Mouse (Mus musculus): ENCODE data around the gene Spata25. TPM values are rescaled to one million over a fixed set of nuclear protein-coding genes. Genes with fewer than 3 reads are reported as not detected.
"Not testable (repeated sequence)": the region's sequence is repeated elsewhere in the genome, so short reads cannot be mapped to it uniquely, and the experiment has no call there.

Spata25 gene
- polyA plus RNA-seq, 1 experiment from 2014 or later: 0.29 TPM

GRCm38 (mm10) chr2:164804533-164805331, 23.6 kb downstream of the Spata25 start, which contains the start of the genes Acot8 and Zswim3:
Acot8 (minus strand) TSS chr2:164804882.
Zswim3 (plus strand) TSS chr2:164805098.
- Histone ChIP-seq H3K9ac (replicated peaks; ENCODE audit: low read length) (peak within 1 kb of the TSS; percentile 70), H3K27me3 (ENCODE audit: control insufficient read depth, insufficient read depth, low read length) (no peaks in the 10 kb centered on the region), H3K4me3 (replicated peaks; ENCODE audit: low read depth, low read length) (peak within 1 kb of the TSS; percentile 91), H3K9me3 (ENCODE audit: control insufficient read depth, low read length) (no peaks in the 10 kb centered on the region), H3K4me1 (ENCODE audit: control insufficient read depth, insufficient read depth, low read length) (peaks cover 10% of the 10 kb centered on the region), H3K4me2 (ENCODE audit: low read length) (peak within 1 kb of the TSS; percentile 78), H3K27ac (replicated peaks; ENCODE audit: low read depth, low read length) (peak within 1 kb of the TSS; percentile 82), H3K36me3 (ENCODE audit: control insufficient read depth, insufficient read depth, low read length) (peaks cover 17% of the 10 kb centered on the region)
- under 1% methylated on average over 47 of the region's 47 CpGs for WGBS
- ATAC-seq (ENCODE audit: low FRiP score, low TSS enrichment) (peak; percentile 97), DNase-seq (peak; percentile 99)

GRCm38 (mm10) chr2:164803921-164804313, 24.4 kb downstream of the Spata25 start:
- Histone ChIP-seq H3K4me1 (ENCODE audit: control insufficient read depth, insufficient read depth, low read length) (peaks cover 10% of the 10 kb centered on the region), H3K9ac (replicated peaks; ENCODE audit: low read length) (peak overlapping the region; percentile 61), H3K27ac (replicated peaks; ENCODE audit: low read depth, low read length) (peak overlapping the region; percentile 81; the same call in 1 of the 2 replicates), H3K9me3 (ENCODE audit: control insufficient read depth, low read length) (no peaks in the 10 kb centered on the region), H3K36me3 (ENCODE audit: control insufficient read depth, insufficient read depth, low read length) (peaks cover 20% of the 10 kb centered on the region), H3K4me2 (ENCODE audit: low read length) (peak overlapping the region; percentile 71), H3K27me3 (ENCODE audit: control insufficient read depth, insufficient read depth, low read length) (no peaks in the 10 kb centered on the region), H3K4me3 (replicated peaks; ENCODE audit: low read depth, low read length) (peak overlapping the region; percentile 91)
- DNase-seq: no peak
- 59% methylated on average over 1 of the region's 1 CpGs for WGBS
- ATAC-seq (ENCODE audit: low FRiP score, low TSS enrichment): no peak

GRCm38 (mm10) chr2:164803201-164803920, 25.0 kb downstream of the Spata25 start:
- DNase-seq: no peak
- peak overlapping the region; percentile 91; the same call in 1 of the 2 replicates for H3K4me3 ChIP-seq (replicated peaks; ENCODE audit: low read depth, low read length)
- peak overlapping the region; percentile 61 for H3K9ac ChIP-seq (replicated peaks; ENCODE audit: low read length)
- no peaks in the 10 kb centered on the region for H3K27me3 ChIP-seq (ENCODE audit: control insufficient read depth, insufficient read depth, low read length)
- 93% methylated on average over 16 of the region's 16 CpGs for WGBS
- peaks cover 10% of the 10 kb centered on the region for H3K4me1 ChIP-seq (ENCODE audit: control insufficient read depth, insufficient read depth, low read length)
- H3K27ac ChIP-seq (replicated peaks; ENCODE audit: low read depth, low read length): no peak overlapping the region
- H3K36me3 ChIP-seq (ENCODE audit: control insufficient read depth, insufficient read depth, low read length): peaks cover 18% of the 10 kb centered on the region
- no peak for ATAC-seq (ENCODE audit: low FRiP score, low TSS enrichment)
- H3K4me2 ChIP-seq (ENCODE audit: low read length): peak overlapping the region; percentile 71
- no peaks in the 10 kb centered on the region for H3K9me3 ChIP-seq (ENCODE audit: control insufficient read depth, low read length)

- Histone ChIP-seq H3K36me3 (ENCODE audit: control insufficient read depth, insufficient read depth, low read length) (peaks cover 35% of the 10 kb centered on the region), H3K4me1 (ENCODE audit: control insufficient read depth, insufficient read depth, low read length) (peaks cover 5% of the 10 kb centered on the region), H3K9me3 (ENCODE audit: control insufficient read depth, low read length) (no peaks in the 10 kb centered on the region), H3K27me3 (ENCODE audit: control insufficient read depth, insufficient read depth, low read length) (no peaks in the 10 kb centered on the region), H3K4me2 (ENCODE audit: low read length) (no peak overlapping the region), H3K4me3 (replicated peaks; ENCODE audit: low read depth, low read length) (no peak overlapping the region), H3K27ac (replicated peaks; ENCODE audit: low read depth, low read length) (no peak overlapping the region), H3K9ac (replicated peaks; ENCODE audit: low read length) (no peak overlapping the region)
- ATAC-seq (ENCODE audit: low FRiP score, low TSS enrichment) (no peak), DNase-seq (no peak)
- 95% methylated on average over 13 of the region's 13 CpGs for WGBS
Observed at GRCm38 (mm10) chr2:164800252-164801004, 27.9 kb downstream of the Spata25 start.

- not testable (repeated sequence) for H3K4me2 ChIP-seq (ENCODE audit: low read length); H3K9me3 ChIP-seq (ENCODE audit: control insufficient read depth, low read length); ATAC-seq (ENCODE audit: low FRiP score, low TSS enrichment); H3K27ac ChIP-seq (replicated peaks; ENCODE audit: low read depth, low read length); H3K4me3 ChIP-seq (replicated peaks; ENCODE audit: low read depth, low read length); H3K27me3 ChIP-seq (ENCODE audit: control insufficient read depth, insufficient read depth, low read length); H3K9ac ChIP-seq (replicated peaks; ENCODE audit: low read length); H3K4me1 ChIP-seq (ENCODE audit: control insufficient read depth, insufficient read depth, low read length)
- DNase-seq: peak; percentile 13
- peaks cover 42% of the 10 kb centered on the region for H3K36me3 ChIP-seq (ENCODE audit: control insufficient read depth, insufficient read depth, low read length)
- 85% methylated on average over 6 of the region's 6 CpGs for WGBS
Observed at GRCm38 (mm10) chr2:164798554-164798953, 29.8 kb downstream of the Spata25 start.

GRCm38 (mm10) chr2:164795868-164796267, 32.5 kb downstream of the Spata25 start:
- 85% methylated on average over 4 of the region's 4 CpGs for WGBS
- H3K36me3 ChIP-seq (ENCODE audit: control insufficient read depth, insufficient read depth, low read length): peaks cover 60% of the 10 kb centered on the region
- DNase-seq: no peak
- H3K4me3 ChIP-seq (replicated peaks; ENCODE audit: low read depth, low read length): no peak overlapping the region
- no peaks in the 10 kb centered on the region for H3K27me3 ChIP-seq (ENCODE audit: control insufficient read depth, insufficient read depth, low read length)
- H3K4me2 ChIP-seq (ENCODE audit: low read length): no peak overlapping the region
- H3K4me1 ChIP-seq (ENCODE audit: control insufficient read depth, insufficient read depth, low read length): no peaks in the 10 kb centered on the region
- H3K9me3 ChIP-seq (ENCODE audit: control insufficient read depth, low read length): no peaks in the 10 kb centered on the region
- H3K9ac ChIP-seq (replicated peaks; ENCODE audit: low read length): no peak overlapping the region
- no peak for ATAC-seq (ENCODE audit: low FRiP score, low TSS enrichment)
- H3K27ac ChIP-seq (replicated peaks; ENCODE audit: low read depth, low read length): no peak overlapping the region

- no peak for ATAC-seq (ENCODE audit: low FRiP score, low TSS enrichment)
- WGBS: 33% methylated on average over 5 of the region's 5 CpGs
- H3K9ac ChIP-seq (replicated peaks; ENCODE audit: low read length): no peak overlapping the region
Observed at GRCm38 (mm10) chr2:164794293-164794692, 34.0 kb downstream of the Spata25 start.

GRCm38 (mm10) chr2:164793772-164794171, 34.6 kb downstream of the Spata25 start:
- no peak overlapping the region for H3K4me3 ChIP-seq (replicated peaks; ENCODE audit: low read depth, low read length)
- no peaks in the 10 kb centered on the region for H3K27me3 ChIP-seq (ENCODE audit: control insufficient read depth, insufficient read depth, low read length)
- H3K9ac ChIP-seq (replicated peaks; ENCODE audit: low read length): no peak overlapping the region
- no peak overlapping the region for H3K27ac ChIP-seq (replicated peaks; ENCODE audit: low read depth, low read length)
- WGBS: 96% methylated on average over 2 of the region's 2 CpGs
- H3K36me3 ChIP-seq (ENCODE audit: control insufficient read depth, insufficient read depth, low read length): peaks cover 55% of the 10 kb centered on the region
- H3K9me3 ChIP-seq (ENCODE audit: control insufficient read depth, low read length): no peaks in the 10 kb centered on the region
- no peaks in the 10 kb centered on the region for H3K4me1 ChIP-seq (ENCODE audit: control insufficient read depth, insufficient read depth, low read length)
- DNase-seq: no peak
- no peak overlapping the region for H3K4me2 ChIP-seq (ENCODE audit: low read length)
- ATAC-seq (ENCODE audit: low FRiP score, low TSS enrichment): no peak

More at GRCm38 (mm10) chr2:164794293-164794692, 34.0 kb downstream of the Spata25 start:
- Histone ChIP-seq H3K27me3 (ENCODE audit: control insufficient read depth, insufficient read depth, low read length) (no peaks in the 10 kb centered on the region), H3K4me2 (ENCODE audit: low read length) (no peak overlapping the region), H3K9me3 (ENCODE audit: control insufficient read depth, low read length) (no peaks in the 10 kb centered on the region), H3K4me3 (replicated peaks; ENCODE audit: low read depth, low read length) (no peak overlapping the region), H3K27ac (replicated peaks; ENCODE audit: low read depth, low read length) (no peak overlapping the region), H3K36me3 (ENCODE audit: control insufficient read depth, insufficient read depth, low read length) (peaks cover 56% of the 10 kb centered on the region), H3K4me1 (ENCODE audit: control insufficient read depth, insufficient read depth, low read length) (no peaks in the 10 kb centered on the region)
- peak; percentile 94 for DNase-seq
